Mouse (Mus musculus): ENCODE data around the gene Tmem56.

The Tmem56 gene

DNA sequence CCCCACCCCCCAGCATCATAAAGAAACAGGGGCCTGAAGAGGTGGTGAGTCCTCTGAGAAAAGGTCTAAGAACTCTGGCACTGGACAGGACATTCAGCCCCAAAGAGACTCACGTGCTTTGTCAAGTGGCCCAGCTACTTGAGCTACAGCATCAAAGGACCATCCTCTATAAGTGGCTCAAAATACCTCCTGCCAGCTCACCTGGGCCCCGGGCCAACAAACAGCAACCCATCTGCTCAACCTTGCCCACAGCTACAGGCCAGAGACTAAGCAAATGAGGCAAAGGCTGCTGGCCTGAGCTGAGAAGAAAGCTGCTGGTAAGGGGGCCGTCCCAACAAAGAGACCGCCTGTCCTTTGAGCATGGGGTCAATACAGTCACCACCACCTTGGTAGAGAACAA, 5.3 kb downstream of the Tmem56 start:
- DNase-seq (ENCODE audit: low spot score) = no peak

DNA sequence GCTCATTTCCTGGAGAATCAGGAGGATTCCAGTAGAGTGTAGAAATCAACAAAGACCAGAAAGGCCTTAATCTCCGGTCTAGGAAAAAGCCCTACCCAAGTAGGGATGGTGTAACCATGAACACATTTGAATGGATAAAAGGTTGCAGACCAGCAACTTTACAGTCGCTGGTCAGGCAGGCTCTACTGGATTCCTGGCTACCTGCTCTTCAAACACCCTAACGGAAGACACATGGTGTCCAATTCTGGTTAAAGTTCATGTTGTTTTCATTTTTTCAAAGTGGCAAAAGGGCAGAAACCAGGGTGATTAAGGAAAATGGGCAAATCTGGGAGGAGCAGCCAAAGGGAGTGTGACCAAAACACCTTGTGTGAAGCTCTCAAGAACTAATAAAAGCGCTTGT, 5.9 kb downstream of the Tmem56 start:
- DNase-seq (ENCODE audit: low spot score) = no peak

DNA sequence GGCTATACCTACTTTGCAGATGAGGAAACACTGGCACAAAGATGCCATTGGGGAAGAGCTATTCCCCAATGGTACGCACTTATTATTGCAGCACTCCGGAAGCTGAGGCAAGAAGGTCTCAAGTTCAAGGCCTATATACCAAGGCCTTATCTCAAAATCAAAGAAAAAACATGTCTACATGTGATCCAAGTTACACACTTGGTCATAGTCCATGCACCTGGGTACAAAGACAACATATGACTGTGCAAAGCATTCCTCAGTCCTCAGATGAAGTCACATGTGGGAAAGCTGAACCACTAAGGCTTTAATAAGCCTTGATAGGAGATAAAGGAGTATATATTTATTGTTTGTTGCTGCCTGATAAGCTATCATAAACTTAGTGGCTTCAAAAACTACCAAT, 8.9 kb downstream of the Tmem56 start:
- DNase-seq (ENCODE audit: low spot score) = no peak

DNA sequence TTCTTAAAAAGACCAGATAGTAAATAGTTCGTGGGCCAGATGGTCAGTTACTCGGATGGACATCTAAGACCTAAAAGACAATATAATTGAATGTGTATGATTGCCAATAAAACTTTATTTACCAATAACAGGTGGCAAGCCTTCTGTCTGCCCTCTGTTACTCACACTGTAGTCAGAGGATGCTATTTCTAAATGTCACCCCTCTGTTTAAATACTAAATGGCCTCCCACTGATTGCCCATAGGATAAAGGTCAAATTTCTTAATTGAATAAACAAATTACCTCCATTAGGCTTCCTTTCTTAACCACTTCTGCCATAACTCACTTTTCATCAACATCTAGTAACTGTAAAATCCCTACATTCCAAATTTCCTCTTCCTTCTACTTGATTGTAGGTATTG, 10.3 kb downstream of the Tmem56 start:
- DNase-seq (ENCODE audit: low spot score) = no peak

DNA sequence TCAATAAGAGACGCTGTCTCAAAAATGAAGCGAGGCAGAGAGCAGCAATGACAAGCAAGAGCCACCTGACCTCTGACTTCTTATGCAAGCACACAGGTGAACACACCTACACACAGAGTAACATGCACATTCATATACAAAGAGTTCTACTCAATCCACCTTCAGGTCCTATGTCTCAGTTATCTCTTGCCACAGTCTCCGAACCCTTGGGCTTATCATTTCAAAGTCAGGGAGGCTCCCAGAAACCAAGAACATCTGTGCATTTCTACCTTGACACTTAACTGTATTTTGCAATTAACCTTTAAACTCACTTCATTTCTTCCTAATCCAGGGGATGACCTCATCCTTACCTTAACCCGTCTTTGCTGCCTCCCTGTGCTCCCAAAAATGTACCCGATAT, 15.6 kb downstream of the Tmem56 start:
- no peak for DNase-seq (ENCODE audit: low spot score)

DNA sequence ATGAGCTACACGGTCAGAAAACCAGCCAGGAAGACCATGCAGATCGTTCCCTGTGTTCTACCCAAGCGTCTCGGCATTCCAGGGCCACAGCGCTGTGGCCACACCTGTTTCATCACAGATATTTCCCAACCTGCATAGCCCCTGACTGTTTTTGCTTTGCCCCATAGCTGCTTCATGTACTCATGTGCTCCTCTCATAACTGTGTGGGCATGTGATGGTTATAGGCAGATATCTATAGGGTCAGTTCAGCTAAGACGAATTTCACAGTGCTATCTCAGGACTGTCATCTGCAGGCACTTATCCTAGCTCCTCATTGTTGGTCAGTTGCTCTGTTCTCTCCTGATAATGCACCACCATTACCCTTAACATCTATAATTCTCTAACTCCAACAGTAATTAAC, 18.7 kb downstream of the Tmem56 start:
- no peak for DNase-seq (ENCODE audit: low spot score)

DNA sequence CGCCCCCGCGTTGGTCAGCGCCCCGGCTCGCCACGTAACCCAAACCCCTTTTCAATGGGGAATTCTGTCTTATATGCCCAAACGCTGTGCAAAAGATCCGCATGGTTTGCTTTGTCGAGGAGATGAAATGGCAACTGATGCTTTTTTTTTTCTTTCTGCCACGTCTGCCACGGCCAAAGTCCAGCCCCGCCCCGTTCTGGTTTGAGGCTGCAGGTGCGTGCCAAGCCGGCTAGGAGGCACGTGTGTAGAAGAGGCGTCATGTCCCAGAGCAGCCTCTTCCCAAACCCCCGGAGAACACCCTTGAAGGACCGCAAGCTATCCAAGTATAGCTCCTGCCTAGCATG, 19.7 kb downstream of the Tmem56 start:
- DNase-seq (ENCODE audit: low spot score) = no peak

DNA sequence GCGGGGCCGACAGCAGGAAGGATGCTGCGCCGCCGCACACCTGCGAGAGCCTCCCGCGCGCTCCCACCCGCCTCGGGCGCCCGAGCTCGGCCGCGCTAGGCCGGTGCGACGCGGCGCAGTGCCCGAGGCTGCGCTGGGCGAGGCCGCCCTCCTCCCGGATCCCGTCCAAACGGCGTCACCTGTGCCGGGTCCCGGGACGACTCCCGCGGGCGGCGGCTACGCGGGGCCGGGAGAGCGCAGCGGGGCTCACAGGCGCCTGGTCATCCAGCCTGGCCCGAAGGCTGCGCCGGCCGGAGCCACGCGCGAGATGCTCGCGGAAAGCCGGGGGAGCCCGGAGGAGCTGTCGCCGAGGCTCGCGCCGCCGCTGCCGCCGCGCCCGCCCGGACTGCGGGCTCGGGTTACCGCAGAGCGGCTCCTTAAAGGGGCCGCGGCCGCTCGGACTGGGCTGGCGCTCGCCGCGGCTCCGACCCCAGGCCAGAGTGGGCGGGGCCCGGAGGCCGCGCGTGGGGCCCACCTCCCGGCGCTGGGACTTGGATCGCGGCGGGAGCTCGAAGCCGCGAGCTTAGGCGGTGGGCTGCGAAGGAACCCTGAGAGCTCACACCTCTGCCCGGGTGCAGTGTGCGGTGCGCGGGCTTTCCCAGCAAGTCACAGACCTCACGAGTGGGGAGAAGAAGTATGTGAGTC, 20.2 kb downstream of the Tmem56 start:
- peak; percentile 37 for DNase-seq (ENCODE audit: low spot score)

DNA sequence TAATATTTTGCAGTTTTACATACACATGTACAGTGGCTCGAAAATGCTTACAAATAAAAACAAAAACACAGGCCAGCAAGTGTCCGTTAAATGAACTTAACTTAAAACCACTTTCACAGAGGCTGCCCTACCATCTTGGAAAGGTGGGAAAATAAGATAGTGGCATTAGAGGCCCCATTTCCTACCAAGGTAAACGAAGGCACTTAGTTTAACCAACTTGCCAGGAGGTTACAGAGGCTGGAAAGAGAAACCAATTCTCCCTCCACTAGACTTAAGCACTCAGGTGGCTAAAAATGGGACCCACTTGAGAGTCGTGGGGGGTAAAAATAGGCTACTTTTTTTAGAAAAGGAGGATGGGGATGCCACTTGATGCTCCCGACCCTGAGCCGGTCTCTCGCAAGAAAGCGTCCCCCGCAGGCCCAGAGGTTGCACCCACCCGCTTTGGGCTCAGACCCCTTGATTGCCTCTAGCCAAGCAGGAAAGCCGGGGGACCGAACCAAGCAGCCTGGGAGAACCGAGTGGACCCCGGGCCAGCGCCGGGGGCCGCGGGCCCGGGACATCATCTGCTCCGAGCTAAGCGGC, 20.9 kb downstream of the Tmem56 start:
- no peak for DNase-seq (ENCODE audit: low spot score)

DNA sequence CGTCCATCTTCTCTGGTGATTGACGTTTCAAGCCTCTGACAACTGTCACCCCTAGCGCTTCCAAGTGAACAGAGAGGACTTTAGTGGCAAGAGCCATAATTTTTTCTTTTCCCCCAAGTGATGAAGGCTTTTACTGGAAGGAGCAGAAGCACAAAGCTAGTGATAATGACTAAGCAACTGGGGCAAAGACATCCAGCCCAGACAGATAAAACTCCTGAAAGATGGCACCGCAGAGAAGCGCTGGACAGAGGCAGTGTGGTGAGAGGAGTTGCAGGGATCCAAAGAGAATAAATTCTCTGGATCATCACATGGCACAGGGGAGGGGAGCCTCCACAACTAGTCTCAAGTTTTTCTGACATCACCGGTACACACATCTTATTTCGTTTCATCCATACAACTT, 21.6 kb downstream of the Tmem56 start:
- no peak for DNase-seq (ENCODE audit: low spot score)

DNA sequence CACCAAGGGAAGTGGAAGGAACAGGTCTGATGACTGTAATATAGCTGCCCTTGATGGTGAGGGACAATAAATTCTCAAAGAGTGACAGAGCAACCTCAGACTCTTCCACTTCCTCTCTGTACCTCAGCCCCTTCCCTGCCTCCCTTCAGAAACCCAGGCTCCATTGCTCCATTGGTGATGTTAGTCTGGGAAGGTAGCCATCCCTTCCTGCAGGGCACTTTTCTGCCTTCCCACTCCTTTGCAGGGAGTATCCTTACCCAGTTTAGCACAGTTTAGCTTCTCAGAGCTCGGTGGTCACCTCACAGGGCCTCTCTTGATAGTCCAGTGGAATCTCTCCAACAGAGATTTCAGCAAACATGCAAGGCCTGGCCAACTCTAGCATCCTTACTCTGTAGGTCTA, 22.1 kb downstream of the Tmem56 start:
- DNase-seq (ENCODE audit: low spot score) = no peak

DNA sequence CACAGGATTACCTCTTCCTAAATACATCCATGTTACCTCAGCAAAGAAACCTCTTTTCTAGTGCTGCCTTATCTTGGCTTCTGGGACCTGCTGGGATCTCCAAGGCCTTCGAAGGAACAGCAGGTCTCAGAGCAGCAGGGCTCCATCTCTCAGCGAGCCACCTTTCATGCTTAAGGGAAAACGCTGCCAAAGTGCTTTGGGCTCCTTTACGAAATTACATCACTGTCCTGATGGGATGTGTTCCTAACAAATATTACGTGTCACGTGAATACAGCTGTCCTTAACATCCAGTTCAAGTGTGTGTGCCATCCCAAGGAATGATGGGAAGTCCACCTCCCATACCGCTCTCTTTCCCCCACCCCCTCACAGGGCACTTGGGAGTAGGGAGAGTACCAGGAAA, 22.9 kb downstream of the Tmem56 start:
- no peak for DNase-seq (ENCODE audit: low spot score)

DNA sequence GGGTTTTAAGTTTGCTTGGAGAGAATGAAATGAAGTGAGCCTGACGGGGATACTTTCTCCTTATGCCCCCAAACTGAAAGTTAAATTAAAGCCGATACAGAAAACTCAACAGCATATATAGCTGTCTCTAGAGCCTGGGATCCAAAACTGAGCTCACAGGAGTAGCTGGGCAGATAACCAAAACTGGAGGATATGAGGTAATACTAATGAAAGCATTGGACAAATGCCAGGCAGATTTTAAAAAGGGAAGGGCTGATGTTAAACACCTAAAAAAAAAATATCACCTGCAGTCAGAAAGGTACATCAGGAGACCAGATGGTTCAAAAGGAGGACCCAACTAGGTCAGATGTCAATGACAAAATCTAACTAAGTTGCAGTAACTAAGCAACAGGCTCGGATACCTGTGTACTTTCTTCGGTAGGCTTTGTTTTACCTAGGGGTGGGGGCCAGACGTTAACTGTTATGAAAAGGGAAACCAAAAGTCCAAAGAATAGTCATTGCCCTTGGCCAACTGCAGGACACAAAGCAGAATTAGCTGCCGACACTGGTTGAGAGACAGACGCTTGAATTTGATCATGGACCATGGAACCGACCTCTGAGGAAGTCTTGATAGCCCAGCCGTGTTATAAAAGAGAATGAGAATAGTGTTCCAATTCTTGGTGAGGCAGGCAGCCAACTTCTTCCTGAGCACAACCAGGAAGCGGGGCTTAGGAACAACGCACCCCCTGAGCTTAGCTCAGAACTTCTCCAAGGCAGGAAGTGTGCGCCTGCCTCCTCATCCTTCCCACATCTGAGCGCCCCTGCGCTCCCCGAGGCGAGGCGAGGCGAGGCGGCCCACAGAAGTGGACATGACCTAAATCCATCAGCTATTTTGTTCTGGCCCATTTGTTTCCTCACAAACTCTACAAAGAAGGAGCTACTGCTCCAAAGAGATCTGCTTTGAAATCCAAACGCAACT, 24.1 kb downstream of the Tmem56 start:
- no peak for DNase-seq (ENCODE audit: low spot score)

DNA sequence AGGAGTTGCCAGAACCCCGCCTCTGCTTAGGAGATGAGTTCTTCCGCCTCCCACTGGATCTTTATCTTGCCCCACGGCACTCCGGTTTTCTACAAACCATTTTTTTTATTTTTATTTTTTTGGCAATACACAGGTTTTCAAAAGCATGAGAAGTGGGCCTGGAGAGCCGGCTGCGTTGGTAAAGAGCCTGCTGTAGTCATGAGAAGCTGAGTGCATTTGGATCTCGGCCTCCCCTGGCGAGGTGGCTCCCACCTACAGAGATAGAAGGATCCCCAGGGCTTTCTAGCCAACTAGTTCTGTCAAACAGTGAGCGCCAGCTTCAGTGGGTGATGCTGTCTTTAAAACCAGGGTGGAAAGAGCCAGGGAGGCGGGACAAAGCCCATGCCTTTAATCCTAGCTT, 25.5 kb downstream of the Tmem56 start:
- no peak for DNase-seq (ENCODE audit: low spot score)

DNA sequence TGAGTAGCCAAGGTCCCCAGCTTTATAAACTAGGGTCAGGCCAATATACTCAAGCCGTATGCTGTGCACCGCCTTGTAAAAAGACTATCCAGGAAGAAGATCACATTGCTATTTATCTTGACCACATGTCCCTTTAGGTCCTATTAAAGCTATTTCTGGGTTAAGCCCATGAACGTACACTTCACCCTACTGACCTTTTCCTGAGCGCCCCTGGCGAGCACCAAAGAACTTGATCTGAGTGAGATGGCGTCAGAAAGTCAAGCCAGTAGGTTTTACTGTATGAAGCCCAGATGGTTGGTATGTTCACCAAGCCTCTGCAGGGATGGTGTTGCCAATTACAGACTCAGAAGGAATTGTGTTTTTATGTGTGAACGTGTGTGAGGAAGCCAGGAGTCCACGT, 26.8 kb downstream of the Tmem56 start:
- DNase-seq (ENCODE audit: low spot score) = no peak

DNA sequence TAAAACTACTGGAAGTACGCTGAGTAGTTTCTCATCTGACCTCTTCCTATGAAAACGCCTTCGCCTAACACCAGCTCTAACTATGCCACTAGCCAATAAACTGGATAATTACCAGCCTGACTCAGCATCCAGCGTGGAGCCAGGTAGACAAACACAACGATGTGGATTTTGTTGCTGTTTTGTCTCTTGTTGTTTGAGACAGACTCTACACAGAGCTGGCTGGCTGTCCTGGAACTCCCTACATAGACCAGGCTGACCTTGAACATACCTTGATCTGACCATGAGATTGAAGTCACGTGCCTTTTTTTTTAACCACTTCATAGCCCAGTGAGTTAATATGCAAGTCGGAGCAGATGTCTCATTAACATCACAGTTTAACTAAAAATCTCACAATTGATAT, 27.4 kb downstream of the Tmem56 start:
- DNase-seq (ENCODE audit: low spot score) = no peak

DNA sequence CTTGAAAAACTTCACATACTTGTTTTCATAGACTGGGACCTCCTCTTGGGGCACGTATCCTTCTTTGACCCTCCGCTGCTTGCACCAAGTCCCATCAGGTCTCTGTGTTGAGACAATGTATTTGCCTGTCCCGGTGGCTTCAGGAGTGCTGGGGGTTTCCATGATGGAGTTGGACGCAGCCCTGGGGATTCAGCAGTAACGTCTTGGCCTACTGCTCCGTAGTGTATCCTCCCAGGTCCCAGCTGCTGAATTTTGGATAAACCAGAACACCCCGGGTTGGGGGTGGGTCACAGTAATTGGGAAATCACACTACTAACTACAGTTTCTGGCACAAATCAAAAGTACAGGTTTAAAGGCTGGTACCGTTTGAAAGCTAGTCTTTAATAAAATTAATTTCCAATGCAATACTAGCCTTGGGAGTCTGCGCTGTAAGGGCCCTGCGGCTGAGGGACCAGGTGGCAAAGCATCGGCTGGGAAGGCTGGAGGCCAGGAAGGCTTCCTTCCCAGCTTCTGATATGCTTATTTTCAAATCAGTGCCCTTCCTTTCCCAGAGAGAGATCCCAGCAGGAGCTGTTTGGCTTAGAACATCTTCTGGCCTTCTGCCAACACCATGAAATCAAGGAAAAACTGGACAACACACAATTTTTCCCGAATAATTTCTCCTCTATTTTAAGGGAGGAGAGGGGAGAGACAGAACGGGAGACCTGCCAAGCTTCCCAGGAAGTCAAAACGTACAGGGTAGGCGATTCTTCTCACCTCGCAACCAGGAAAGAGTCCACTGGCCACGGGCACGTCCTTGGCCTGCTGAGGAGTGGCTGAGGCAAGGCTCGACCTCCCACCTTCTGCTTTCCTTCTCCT, 32.1 kb downstream of the Tmem56 start:
- DNase-seq (ENCODE audit: low spot score) = no peak

DNA sequence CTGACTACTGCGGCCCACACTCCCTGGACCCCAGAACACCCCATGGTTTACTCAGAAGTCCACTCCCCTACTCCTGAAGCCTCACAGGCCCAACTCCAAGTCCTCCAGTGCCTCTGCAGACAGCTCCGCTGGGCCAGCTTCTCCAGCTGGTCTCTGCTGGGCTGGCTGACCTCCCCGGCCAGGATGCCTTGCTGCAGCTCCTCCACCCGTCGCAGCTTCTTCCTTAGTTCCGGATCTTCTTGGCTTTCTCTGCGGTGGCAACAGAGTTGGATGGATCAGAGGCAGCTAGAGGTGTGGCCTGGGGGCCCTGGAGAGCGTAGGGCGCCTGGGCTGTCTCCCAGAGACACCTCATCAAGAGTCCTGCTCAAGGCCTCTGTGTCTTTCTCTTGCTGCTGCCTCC, 32.9 kb downstream of the Tmem56 start:
- no peak for DNase-seq (ENCODE audit: low spot score)

DNA sequence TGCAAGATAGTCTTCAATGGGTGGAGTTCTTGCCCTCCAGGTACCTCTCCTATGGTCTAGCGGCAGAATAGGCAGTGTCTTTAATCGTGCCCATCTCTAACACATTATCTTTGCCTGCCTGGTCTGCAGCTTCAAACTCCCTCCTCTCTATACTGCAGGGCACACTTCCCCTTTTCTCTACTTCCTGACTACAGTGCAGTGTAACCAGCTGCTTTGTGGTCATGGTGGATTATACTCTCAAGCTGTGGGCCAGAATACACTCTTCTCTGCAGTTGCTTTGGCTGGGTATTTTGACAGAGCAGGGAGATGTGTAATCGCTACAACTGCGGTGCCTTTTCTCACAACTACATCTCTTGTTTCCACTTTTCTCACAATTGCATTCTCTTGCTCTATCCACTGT, 40.0 kb downstream of the Tmem56 start:
- no peak for DNase-seq (ENCODE audit: low spot score)

DNA sequence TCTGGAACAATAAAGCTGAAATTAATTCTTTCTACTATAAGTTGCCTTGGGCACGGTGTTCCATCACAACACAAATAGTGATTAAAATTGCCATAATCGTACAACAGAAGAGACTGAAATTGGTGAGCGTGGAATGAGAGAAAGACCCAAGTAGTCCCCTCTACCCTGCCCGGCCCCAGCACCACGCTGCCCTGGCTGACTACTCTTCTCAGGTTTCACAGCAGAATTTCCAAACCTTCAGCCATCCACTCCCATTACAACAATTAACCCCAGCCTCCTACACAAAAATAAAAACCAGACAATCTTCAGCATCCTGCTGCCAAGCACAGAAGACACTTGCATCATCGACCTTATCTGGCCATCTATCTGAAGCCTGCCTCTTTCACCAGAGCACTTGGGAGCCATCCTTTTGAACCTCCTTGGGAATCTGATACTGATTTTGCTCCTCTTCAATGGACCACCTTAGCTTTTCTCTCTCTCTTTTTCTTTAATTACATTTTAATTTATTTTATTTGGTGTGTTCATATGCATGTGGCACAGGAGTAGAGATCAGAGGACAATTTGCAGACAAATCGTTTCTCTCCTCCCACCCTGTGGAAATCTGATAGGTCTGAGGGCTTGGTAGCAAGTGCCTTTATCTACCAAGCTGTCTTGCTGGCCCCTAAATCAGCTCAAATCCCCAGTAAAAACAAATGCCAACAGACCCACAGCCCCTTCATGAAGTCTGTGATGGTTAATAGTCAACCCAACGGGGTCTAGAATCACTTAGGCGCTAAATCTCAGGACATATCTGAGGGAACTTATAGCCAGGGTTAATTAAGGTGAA, 40.6 kb downstream of the Tmem56 start:
- DNase-seq (ENCODE audit: low spot score) = no peak

DNA sequence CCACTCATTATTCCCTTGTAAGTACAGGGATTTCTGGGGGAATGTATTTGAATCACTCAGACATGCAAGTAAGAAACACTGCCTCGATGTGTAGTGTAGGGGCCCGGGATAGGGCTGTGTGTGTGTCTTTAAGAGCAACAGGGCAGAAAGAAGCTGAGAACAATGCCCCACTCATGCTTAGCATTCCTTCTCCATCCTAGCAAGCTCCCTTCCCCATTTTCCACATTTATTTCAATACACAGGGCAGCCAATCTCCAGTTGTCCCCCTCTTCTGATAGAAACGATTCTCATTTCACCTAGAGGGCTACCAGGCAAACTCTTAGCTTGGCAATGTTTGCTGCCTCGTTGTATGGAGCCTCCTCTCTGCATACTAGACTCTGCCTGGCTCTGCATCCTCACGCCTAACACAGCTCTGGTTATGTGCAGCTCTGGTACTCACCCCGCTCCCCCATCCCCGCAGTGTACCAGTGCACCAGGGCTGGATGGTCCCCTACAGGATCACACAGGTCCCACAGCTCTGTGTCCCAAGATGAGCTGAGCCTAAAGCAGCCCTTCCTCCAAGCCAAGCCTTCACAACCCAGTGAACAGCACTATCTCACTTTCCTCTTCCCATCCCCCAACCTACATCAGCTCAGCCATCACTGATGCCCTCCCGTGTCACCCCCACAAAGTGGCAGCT, 42.4 kb downstream of the Tmem56 start:
- no peak for DNase-seq (ENCODE audit: low spot score)
